Mouse (Mus musculus): ENCODE data around the gene Gtpbp1.

Gtpbp1 gene

DNA sequence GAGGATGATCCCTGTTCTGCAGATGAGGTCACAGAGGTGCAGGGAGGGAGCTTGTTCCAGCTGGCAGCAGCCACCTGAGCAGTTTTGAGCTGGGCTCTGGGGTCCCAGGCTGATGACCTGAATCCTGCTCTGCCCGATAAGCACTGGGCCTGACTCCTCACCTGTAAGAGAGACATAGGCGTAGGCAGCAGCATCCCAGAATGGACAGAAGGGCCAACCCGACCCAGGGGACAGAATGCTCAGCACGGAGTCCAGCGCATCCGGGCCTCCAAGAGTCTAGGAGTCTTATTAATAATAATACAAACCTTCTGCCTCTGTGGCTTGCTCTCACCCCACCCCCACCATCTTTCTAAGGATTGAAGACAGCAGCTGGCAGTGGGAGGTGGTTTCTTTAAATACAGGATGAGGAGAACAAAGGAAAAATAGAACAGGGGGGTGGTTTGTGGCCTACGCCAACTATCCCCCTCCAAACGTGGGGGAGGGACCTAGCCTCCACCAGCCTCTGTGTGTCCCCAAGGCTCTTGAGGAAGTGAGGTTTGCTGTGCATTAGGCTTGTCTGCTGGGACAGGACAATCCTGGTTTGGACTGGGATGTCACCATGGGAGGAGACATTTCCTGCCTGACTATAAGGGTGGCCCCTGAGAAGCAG is 65.5 kb downstream of the Gtpbp1 start:
- DNase-seq, result no peak

DNA sequence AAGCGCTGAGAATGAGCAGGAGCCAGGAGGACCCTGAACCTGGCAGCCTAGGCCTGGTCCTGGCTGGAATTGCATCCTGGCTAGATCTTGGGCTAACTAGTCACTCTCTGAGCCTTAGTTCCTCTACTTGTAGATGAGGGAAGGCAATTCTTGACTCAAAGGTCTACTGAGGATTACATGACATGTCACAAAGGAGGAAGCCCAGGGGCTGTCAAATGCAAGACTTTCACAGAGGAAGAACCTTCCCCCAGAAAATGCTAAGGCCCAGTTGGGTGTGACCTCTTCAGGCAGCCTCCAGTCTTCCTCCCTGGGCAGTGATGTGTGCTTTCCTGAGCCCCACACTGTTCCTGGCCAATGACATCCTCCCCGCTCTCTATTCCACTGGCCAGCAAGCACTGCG is 66.5 kb downstream of the Gtpbp1 start:
- DNase-seq, result no peak

DNA sequence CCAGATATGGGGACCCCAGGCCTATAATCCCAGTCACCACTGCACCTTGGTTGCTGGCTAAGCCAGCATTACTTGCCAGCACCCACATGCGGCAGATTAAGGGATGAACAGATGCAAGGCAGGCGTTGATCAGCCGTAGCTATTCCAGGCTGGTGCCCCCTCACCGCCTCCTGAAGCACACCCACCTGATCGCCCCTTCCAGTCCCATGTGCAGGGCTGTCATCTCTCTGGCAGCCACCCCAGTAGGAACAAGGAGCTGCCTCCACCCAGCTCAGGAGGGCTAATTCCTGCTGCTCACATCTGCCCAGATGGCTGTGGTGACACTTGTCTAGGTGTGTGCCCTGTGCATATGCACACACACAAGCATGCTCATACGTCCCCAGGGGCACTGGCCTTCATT is 70.3 kb downstream of the Gtpbp1 start:
- no peak for DNase-seq

DNA sequence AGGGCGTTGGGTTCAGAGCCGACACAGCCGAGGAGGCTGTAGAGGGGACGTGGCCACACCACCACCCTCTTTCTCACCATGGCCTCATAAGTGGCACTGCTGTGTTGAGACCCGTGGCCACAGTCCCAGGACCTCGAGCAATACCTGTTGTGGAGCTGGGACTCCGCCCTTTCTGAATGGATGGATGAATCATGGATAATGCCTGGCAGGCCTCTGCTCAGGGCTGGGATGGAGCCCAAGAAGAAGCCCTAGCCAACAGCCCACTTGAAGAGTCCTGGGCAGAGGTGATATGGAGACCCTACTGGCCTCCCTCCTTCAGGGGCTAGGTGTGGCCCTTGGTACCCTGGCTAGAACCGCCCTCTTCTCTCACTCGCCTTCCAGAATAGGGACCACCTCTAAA is 72.4 kb downstream of the Gtpbp1 start:
- DNase-seq, result no peak

DNA sequence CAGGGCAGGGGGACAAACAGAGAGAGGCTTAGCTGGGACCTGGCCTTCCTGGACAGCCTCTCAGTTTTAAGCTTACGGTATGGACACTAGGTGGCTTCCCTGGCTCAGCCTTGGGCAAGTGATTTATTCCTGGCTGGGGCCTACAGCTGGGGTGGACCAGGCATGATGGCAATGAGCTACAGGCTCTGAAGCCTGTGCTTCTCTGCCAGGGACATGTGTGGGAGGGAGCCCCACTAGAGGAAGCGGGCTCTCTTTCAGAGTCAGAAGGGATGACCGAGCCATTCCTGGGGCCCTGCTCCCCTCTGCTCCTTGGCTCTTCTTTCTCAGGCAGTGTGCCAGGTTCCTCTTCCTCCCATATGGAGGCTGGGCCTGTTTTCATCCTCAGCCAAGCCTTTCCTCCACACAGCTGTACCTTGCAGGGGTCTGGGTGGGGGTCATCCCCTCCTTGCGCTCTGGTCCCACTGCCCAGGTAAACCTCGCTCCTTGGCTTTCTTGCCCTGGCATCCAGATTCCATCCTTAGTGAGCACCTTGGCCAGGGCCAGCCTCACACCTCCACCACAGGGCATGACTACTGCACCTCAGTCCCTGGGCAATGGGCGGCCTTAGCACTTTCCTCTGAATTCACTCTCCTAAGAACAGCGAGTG is 73.1 kb downstream of the Gtpbp1 start:
- no peak for DNase-seq

DNA sequence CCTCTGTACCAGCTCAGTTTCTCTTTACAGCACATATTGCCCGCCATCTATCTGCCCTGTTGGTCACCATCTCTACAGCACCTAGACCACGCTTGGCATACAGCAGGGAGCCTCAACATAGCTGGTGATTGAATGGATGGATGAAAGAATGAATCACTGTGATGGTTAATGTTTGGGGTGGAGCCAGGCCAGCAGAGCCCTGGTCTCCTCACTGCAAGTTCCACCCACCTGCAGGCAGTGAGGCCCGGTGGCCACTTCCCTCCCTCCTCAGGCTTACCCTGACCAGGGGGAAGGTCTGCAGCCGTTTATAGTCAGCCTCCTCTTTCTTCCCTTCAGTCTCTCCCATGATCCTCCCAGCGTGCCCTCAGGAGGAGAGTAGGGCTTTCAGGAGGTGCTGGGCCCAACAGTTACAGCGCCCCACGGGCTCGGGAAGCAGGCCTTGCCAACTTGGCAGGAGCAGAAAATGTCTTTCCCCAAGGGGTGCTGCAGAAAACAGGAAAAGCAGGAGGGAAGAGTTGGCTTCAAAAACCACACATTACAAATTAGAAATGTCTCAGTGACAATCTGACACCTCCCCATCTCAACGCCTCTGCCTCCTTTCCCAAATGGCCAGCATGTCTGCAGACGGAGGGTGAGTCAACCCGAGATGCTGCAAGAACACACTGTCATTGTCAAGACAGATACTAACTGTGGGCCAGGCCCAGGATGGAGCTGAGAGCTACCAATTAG is 74.1 kb downstream of the Gtpbp1 start:
- DNase-seq, result no peak

DNA sequence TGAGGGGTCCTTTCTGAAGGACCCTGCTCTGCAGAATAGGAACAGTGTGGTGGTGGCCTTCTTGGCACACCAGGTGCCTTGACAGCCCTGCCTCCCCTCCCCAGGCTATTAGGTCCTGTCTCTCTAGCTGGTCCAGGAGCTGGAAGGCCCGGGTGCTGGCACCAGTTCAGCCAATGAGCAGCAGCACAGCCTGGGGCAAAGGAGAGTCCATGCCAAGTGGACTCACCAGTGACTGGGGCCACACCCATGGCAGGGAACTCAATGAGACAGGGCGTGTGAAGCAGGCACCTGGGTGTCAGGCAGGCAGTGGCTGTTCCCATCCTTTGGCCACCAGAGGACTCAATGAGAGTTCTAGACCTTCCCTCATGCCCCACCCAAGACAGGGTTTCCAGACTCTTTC is 74.7 kb downstream of the Gtpbp1 start:
- peak in 1 of 2 experiments; percentile 52 for DNase-seq

DNA sequence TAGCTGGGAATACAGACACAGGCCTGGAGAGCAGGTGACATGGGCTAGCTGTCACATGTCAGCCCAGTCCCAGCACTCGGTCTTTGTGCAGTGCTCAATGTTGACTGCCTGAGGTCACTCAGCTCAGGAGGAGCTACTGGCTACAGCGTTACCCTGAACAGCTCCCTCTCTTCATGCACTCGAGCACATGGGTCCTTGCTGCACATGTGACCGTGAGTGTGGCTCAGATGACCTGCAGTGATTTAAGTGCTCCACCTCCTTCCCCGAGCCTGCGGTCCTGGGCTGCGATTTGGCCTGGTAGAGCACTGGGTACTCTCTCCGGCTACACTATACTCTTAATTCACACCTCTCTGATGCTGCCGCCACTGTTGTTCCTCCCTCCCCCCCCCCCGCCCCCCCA is 75.5 kb downstream of the Gtpbp1 start:
- DNase-seq, result no peak

DNA sequence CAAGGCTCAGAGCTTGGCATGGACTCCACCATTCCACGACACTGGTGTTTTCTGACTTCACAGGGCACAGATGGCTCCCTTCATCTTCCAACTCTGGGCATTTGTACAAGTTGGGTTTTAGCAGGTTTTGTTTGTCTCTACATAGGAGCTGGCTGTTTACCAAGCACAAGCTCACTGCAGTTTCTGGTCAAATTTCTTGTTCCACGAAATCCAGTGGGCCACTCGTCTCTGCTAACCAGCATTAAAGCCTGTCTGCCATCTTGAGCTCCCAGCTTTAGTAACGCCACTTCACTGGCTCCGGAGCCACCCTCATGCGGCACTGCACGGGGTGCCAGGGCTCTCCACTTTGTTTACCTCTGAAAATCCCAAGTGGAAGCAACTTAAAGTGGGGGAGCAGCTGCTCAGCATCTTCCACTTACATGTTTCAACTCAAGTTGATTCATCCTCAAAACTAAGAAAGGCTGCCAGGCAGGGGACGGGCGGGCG is 76.0 kb downstream of the Gtpbp1 start:
- DNase-seq, result no peak

DNA sequence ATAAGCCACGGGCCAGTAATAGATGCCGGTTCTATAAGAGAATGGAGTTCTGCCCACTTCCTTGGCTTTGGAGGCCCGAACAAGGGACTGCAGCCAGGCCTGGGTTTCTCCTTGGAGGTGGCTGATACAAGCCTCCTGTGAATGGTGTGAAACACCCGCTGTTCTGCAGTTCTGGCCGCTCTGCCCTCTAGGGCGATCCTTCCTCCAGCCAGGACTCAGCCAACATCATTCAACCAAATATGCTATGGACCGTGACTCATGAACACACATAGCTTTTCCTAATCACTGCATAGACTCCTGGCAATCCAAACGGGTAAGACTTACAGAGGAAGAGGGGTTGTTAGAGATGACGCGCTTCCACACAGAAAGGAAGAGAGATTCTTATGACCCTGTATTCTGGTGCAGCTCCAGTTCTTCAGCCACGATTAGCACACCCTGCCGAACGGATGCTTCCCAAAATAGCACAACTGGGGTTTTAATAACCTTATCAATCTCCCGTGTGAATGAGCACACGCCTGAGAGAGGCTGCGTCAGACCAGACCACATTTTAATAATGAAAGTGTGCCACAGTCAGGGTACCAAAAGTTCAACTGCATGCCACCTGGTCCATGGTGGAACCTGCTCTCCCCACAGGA is 76.8 kb downstream of the Gtpbp1 start:
- DNase-seq, result no peak

DNA sequence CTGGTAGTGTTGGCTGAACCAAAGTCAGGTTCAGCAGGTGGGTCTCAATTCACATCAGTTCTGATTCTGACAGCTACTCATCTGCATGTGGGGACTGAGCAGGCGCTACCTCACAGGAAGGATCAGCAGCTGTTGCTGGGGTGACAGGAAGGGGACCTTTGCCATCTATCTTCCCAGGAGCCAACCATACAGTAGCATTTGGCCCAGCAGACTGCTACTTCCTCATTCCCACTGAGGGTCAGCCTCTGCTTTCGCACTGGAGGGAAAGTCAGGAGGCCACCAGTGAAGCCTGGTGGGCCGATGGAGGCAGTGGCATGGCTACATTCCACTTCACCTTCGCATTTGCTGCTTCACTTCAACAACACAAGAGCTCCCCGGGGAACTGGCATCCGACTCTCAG is 77.7 kb downstream of the Gtpbp1 start:
- DNase-seq, result no peak

DNA sequence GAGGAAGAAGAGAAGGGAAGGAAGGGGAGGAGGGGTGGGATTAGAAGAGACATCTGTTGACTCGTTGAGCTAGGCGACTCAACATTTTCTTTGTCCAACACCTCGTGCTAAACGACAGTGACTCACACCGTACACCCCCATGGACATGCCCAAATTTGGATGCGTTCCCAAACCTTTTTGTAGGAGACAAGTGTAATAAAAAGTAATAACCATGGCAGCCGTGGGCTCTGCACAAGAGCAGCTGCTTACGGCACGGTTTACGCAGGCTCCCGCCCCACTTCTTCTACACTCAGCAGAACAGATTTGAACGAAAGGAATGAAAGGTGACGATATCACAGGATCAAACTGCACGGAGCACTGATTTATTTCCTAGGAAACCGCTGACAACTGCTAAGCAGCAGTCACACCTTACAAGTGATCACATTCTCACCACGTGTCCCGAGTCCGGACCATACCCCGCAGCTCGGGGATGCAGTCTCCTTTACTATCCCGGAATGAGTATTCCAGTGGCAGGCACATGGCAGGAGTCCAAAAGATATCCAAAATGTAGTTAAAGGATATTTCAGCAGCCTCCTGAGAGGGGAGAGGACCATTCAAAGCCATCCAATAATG is 80.1 kb downstream of the Gtpbp1 start:
- DNase-seq, result no peak
